Mouse (Mus musculus) cerebellum, adult 2 months (tissue): ENCODE measurements around the gene Larp6.

Source experiments
- CTCF ChIP-seq: fragments of 200-500 bp; IDR thresholded peaks from 2 replicates; pipeline ENCODE4 v1.5.1; 2011; ENCODE audit warnings: low read depth, mild to moderate bottlenecking, control low read depth, low read length, moderate library complexity, borderline replicate concordance; ENCODE audit not compliant: insufficient read depth
- POLR2A ChIP-seq: fragments of 200-500 bp; IDR thresholded peaks from 2 replicates; pipeline ENCODE4 v1.6.1; 2011; ENCODE audit warnings: low read length, control low read depth, borderline replicate concordance; ENCODE audit not compliant: insufficient read depth

- TF ChIP-seq CTCF (no peak), POLR2A (no peak)
These were observed 6.9 kb downstream of the Larp6 start for GRCm38 (mm10) chr9:60719687-60720086.
